Mouse (Mus musculus) midbrain, embryonic 14.5 days (tissue): ENCODE measurements around the gene Apoa1. TPM values are rescaled to one million over a fixed set of nuclear protein-coding genes. Genes with fewer than 3 reads are reported as not detected.

Experiments used
- ATAC-seq: fragments of 200-750 bp; cut with Nextera tagmentation; 2 replicates; pipeline ENCODE4 v1.8.0; 2017; ENCODE audit warnings: moderate number of reproducible peaks, moderate library complexity; ENCODE audit not compliant: low FRiP score, low TSS enrichment
- DNase-seq: peaks from one replicate; pipeline ENCODE4 v3.0.0-alpha.2; 2015
- H3K27ac ChIP-seq: fragments of 300-500 bp; sonication (generic); replicated peaks from 2 replicates; pipeline ENCODE4 v1.5.1; 2014; ENCODE audit warnings: mild to moderate bottlenecking, low read depth, low read length, moderate library complexity
- H3K27me3 ChIP-seq: fragments of 300-500 bp; sonication (generic); 2 replicates; pipeline ENCODE4 v1.6.1; 2014; ENCODE audit warnings: low read length, control low read depth, mixed read lengths; ENCODE audit not compliant: control insufficient read depth, insufficient read depth
- H3K36me3 ChIP-seq: fragments of 300-500 bp; sonication (generic); 2 replicates; pipeline ENCODE4 v1.6.1; 2014; ENCODE audit warnings: low read length, control low read depth; ENCODE audit not compliant: control insufficient read depth, insufficient read depth
- H3K4me1 ChIP-seq: fragments of 300-500 bp; sonication (generic); 2 replicates; pipeline ENCODE4 v1.6.1; 2014; ENCODE audit warnings: mild to moderate bottlenecking, antibody characterized with exemption, low read length, control low read depth; ENCODE audit not compliant: control insufficient read depth, insufficient read depth
- H3K4me2 ChIP-seq: fragments of 300-500 bp; sonication (generic); 2 replicates; pipeline ENCODE4 v1.6.1; 2014; ENCODE audit warnings: mild to moderate bottlenecking, low read length, moderate library complexity
- H3K4me3 ChIP-seq: fragments of 300-500 bp; sonication (generic); replicated peaks from 2 replicates; pipeline ENCODE4 v1.5.1; 2014; ENCODE audit warnings: low read depth, low read length
- H3K9ac ChIP-seq: fragments of 300-500 bp; sonication (generic); replicated peaks from 2 replicates; pipeline ENCODE4 v1.6.1; 2014; ENCODE audit warnings: mild to moderate bottlenecking, low read length, moderate library complexity
- H3K9me3 ChIP-seq: fragments of 300-500 bp; sonication (generic); 2 replicates; pipeline ENCODE4 v1.6.1; 2016; ENCODE audit warnings: low read length, control low read depth, mixed read lengths; ENCODE audit not compliant: control insufficient read depth
- WGBS: fragments of 180-500 bp; shearing (Covaris S2); extraction: QIAGEN DNeasy Blood & Tissue Kit; methylation state at CpG from one replicate; pipeline ENCODE4 v1.1.7; 2014; 5-methylcytosine and 5-hydroxymethylcytosine counted together
- polyA plus RNA-seq: library from polyadenylated mRNA; unstranded; fragments of >200 nt; fragmentation: Nextera tagmentation; extraction: Ambion mirVana; gene quantifications from 2 replicates; pipeline ENCODE4 v1.2.1, GENCODE M21; 2014

Gene Apoa1
- polyA plus RNA-seq, 1 experiment from 2014 or later = 4.2 TPM

DNA sequence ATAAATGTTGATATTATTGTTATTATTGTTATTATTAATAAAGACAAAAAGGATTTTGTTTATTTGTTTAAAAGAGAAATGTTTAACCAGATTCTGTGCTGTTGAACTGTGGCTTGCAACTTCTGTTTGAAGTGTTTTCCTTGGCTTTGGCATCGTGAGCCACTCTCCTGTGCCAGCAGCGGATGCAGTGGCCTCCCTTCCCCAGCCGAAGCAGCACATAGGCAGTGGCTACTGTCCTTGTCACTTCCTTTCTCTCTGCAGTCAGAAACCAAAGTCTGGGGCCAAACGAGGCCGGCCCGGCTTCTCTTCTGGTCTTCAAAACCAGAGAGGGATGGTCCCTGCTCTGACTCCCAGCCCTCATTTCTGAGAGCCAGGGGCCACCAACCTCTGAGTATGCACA, 5.3 kb upstream of the Apoa1 start:
- Histone ChIP-seq H3K4me3 (no peak overlapping the region), H3K9me3 (no peaks in the 10 kb centered on the region), H3K9ac (no peak overlapping the region), H3K4me2 (no peak overlapping the region), H3K27ac (no peak overlapping the region), H3K27me3 (no peaks in the 10 kb centered on the region), H3K36me3 (peaks cover 43% of the 10 kb centered on the region), H3K4me1 (no peaks in the 10 kb centered on the region)
- 93% methylated on average over 6 of the region's 6 CpGs for WGBS
- no peak for DNase-seq
- no peak for ATAC-seq

- no peak overlapping the region for H3K27ac ChIP-seq
- peaks cover 43% of the 10 kb centered on the region for H3K36me3 ChIP-seq
- H3K9ac ChIP-seq = no peak overlapping the region
- H3K9me3 ChIP-seq = no peaks in the 10 kb centered on the region
- ATAC-seq (no peak), DNase-seq (no peak)
- H3K4me2 ChIP-seq = no peak overlapping the region
- no peaks in the 10 kb centered on the region for H3K27me3 ChIP-seq
- WGBS = 90% methylated on average over 3 of the region's 3 CpGs
- H3K4me1 ChIP-seq = no peaks in the 10 kb centered on the region
- no peak overlapping the region for H3K4me3 ChIP-seq
Observed at GRCm38 (mm10) chr9:46224101-46224500, 4.3 kb upstream of the Apoa1 start.

- peaks cover 33% of the 10 kb centered on the region for H3K36me3 ChIP-seq
- H3K9me3 ChIP-seq = no peaks in the 10 kb centered on the region
- H3K9ac ChIP-seq = no peak overlapping the region
- no peaks in the 10 kb centered on the region for H3K4me1 ChIP-seq
- H3K27ac ChIP-seq = no peak overlapping the region
- H3K4me2 ChIP-seq = no peak overlapping the region
- no peak for DNase-seq
- ATAC-seq = no peak
- WGBS = 64% methylated on average over 5 of the region's 5 CpGs
- H3K4me3 ChIP-seq = no peak overlapping the region
- no peaks in the 10 kb centered on the region for H3K27me3 ChIP-seq
Observed at GRCm38 (mm10) chr9:46224945-46225660, 3.3 kb upstream of the Apoa1 start.

- no peak overlapping the region for H3K9ac ChIP-seq
- DNase-seq = no peak
- H3K27me3 ChIP-seq = no peaks in the 10 kb centered on the region
- no peak overlapping the region for H3K27ac ChIP-seq
- no peak overlapping the region for H3K4me2 ChIP-seq
- no peak for ATAC-seq
- 90% methylated on average over 3 of the region's 3 CpGs for WGBS
- H3K4me1 ChIP-seq = 0 out of 2 replicates have a peak, but pooled peaks cover 5% of the 10 kb centered on the region
- peaks cover 13% of the 10 kb centered on the region for H3K36me3 ChIP-seq
- no peaks in the 10 kb centered on the region for H3K9me3 ChIP-seq
- no peak overlapping the region for H3K4me3 ChIP-seq
Observed at GRCm38 (mm10) chr9:46227064-46227614, 1.2 kb upstream of the Apoa1 start.

- Histone ChIP-seq H3K4me2 (peak overlapping the region; percentile 61), H3K9me3 (no peaks in the 10 kb centered on the region), H3K27me3 (no peaks in the 10 kb centered on the region), H3K4me1 (0 out of 2 replicates have a peak, but pooled peaks cover 5% of the 10 kb centered on the region), H3K27ac (peak overlapping the region; percentile 60), H3K9ac (peak overlapping the region; percentile 51), H3K36me3 (no peaks in the 10 kb centered on the region), H3K4me3 (peak overlapping the region; percentile 42)
- peak; percentile 95 for DNase-seq
- 15% methylated on average over 37 of the region's 37 CpGs for WGBS
- peak; percentile 89 for ATAC-seq
Observed at GRCm38 (mm10) chr9:46229573-46230449, 1.4 kb downstream of the Apoa1 start.

DNA sequence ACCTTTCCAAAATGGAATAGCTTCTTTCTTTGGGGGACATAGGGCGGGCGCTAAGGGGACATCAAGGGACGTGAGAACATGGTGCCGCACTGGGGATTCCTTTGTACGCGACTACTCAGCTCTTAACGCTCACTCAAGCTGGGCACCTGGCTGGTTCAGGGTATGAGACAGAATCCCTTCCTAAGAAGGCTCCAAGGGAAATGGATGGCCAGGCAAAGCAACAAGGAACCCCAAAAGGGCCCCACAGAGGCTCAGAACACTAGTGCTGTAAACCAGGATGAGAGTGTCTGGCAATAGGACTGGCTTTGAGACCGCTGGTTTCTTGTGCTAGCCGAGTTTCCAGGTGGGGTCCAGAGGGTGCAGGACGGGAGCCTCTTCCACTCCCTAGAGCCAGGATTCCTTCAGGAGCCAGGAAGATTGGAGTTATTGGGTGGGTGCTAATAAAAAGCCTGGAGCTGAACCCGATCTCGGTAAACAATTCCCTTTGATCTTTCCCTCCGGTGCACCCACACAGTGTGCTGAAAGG, 2.1 kb downstream of the Apoa1 start:
- Histone ChIP-seq H3K36me3 (no peaks in the 10 kb centered on the region), H3K9ac (peak overlapping the region; percentile 51), H3K4me3 (peak overlapping the region; percentile 42), H3K27me3 (no peaks in the 10 kb centered on the region), H3K4me1 (0 out of 2 replicates have a peak, but pooled peaks cover 5% of the 10 kb centered on the region), H3K4me2 (peak overlapping the region; percentile 61), H3K27ac (peak overlapping the region; percentile 60), H3K9me3 (no peaks in the 10 kb centered on the region)
- ATAC-seq (no peak), DNase-seq (peak; percentile 57)
- 20% methylated on average over 13 of the region's 13 CpGs for whole genome bisulfite sequencing

DNA sequence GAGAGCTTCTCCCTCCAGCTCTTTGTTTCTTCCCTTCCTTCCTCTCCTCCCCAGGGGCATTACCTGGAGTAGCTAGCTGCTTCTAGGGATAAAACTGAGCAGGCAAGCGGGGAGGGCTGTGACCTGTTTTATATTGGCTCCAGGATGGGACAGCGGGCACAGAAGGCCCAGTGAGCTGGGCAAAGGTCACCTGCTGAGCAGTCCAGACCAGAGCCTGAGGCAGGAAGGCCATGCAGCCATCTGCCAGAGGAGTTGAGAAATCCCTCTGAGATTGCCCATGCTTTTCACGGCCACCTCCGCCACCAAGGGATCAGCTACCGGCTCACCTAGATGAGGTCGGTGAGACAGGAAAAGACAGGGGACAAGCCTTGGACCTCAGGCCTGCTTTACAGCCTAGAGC, 6.8 kb downstream of the Apoa1 start:
- Histone ChIP-seq H3K9me3 (no peaks in the 10 kb centered on the region), H3K27me3 (no peaks in the 10 kb centered on the region), H3K4me1 (0 out of 2 replicates have a peak, but pooled peaks cover 5% of the 10 kb centered on the region), H3K27ac (no peak overlapping the region), H3K4me3 (no peak overlapping the region), H3K36me3 (no peaks in the 10 kb centered on the region), H3K9ac (no peak overlapping the region), H3K4me2 (no peak overlapping the region)
- DNase-seq (no peak), ATAC-seq (no peak)
- 84% methylated on average over 6 of the region's 6 CpGs for WGBS

- Histone ChIP-seq H3K4me2 (no peak within 1 kb of the TSS), H3K9me3 (no peaks in the 10 kb centered on the region), H3K27ac (no peak within 1 kb of the TSS), H3K4me1 (0 out of 2 replicates have a peak, but pooled peaks cover 5% of the 10 kb centered on the region), H3K4me3 (no peak within 1 kb of the TSS), H3K27me3 (no peaks in the 10 kb centered on the region), H3K9ac (no peak within 1 kb of the TSS), H3K36me3 (no peaks in the 10 kb centered on the region)
- DNase-seq (no peak), ATAC-seq (no peak)
Observed at GRCm38 (mm10) chr9:46235596-46235648, 7.0 kb downstream of the Apoa1 start, which contains the start of gene Apoc3. Apoc3 (minus strand) TSS chr9:46235636.
